Mouse (Mus musculus): ENCODE measurements around the gene Anks6. TPM values are rescaled to one million over a fixed set of nuclear protein-coding genes. Genes with fewer than 3 reads are reported as not detected.
A peak's percentile ranks its signal among the peaks of the same experiment; 100 is the strongest.

Anks6 gene
- polyA plus RNA-seq, 1 experiment from 2014 or later: 3.7 TPM

DNA sequence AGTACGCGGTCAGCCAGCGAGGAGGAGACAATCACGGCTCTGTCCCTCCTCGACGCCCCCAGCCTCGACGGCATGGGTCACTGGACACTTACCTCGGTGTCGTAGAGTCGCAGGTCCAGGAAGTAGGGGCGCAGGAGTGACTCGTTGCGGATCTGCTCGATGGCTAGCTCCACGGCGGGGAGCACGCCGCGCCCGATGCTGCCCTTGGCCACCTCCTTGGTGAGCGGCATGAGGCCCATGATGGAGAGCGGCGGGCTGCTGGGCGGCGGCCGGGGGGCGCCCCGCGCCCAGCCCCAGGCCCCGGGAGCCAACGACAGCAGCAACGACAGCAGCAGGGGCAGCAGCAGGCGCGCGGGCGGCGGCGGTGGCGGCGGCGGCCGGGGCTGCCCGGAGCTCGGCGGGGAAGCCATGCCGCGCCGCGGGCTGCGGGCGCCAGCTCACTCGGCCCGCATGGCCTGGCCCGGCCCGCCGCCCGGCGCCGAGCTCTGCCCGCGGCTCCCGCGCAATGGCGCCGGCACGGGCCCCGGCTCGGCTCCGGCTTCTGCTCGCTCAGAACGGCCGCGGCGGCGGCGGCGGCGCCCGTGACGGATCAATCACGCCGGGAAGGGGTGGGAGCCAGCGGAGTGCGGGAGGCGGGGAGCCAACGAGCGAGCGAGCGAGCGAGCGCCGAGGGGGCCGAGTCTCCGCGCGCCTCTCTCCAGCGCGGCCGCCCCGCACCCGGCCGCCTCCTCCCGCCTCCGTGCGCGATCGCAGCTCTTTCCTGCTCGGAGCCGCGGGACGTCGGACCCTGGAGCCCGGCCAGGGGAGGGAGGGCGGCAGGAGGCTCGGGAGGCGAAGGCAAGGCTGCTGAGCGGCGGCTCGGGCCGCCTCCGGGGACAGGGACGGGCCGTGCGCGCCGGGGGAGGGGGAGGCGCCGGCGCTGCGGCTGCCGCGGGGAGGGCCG lies 65.9 kb downstream of the Anks6 start, which contains the start of gene Gabbr2:
Gabbr2 (minus strand) TSS at position 858 of the 943 bp plus-strand sequence.
- TF ChIP-seq EP300 (optimal IDR thresholded peaks at IDR 0.05): no peak
- TF ChIP-seq CTCF (IDR thresholded peaks at IDR 0.05; ENCODE audit: low read depth): no peak
- ATAC-seq (ENCODE audit: low FRiP score, low TSS enrichment) (no peak), DNase-seq (ENCODE audit: low spot score) (no peak)
- WGBS: 2% methylated on average over 67 of the region's 134 CpGs
- Histone ChIP-seq H3K9me3 (ENCODE audit: control insufficient read depth, low read length) (no peaks in the 10 kb centered on the region), H3K9ac (ENCODE audit: low read length) (no peak within 1 kb of the TSS), H3K4me1 (replicated peaks; ENCODE audit: control insufficient read depth, insufficient read depth) (no peaks in the 10 kb centered on the region), H3K4me3 (ENCODE audit: low read depth, low read length) (peak within 1 kb of the TSS; percentile 45), H3K27ac (replicated peaks) (no peak within 1 kb of the TSS), H3K4me2 (replicated peaks; ENCODE audit: low read depth) (peak within 1 kb of the TSS; percentile 73), H3K36me3 (ENCODE audit: control insufficient read depth, insufficient read depth, low read length) (no peaks in the 10 kb centered on the region), H3K27me3 (ENCODE audit: control insufficient read depth, insufficient read depth, low read length) (peaks cover 25% of the 10 kb centered on the region)

DNA sequence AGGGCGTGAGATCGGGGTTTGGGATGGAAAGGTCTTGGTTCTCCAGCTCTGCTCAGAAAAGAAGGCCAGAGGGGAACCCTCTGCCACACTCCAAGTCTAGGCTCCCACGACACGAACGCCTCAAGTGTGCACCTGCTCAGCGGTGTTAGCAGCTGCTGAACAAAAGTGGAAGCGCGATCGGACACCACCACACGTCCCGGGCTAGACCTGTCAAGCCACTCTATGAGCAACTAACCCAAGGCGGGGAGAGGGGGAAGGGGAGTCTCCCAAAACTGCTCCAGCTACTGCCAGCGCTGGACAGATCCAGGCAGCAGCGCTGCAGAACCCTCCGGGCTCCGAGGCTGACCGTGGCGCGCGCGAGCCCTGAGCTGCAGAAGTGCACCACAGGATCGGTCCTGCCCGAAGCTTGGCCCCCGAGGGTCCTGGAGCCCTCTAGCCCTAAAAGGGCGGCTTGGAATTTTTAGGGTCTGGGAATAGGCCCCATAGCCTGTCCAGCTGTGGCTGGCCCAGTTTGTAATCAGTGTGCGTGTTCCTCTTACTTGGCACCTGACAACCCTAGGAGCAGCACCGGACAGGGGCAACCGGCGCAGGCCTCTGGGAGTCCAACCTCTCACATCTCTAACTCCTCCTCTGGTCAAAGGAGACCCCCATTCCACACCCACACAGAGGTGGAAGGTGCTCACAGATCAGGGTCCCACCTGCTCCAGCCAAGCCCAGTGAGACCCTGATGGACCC lies 66.8 kb downstream of the Anks6 start:
- Histone ChIP-seq H3K27ac (replicated peaks) (no peak overlapping the region), H3K9ac (ENCODE audit: low read length) (no peak overlapping the region), H3K4me2 (replicated peaks; ENCODE audit: low read depth) (no peak overlapping the region), H3K36me3 (ENCODE audit: control insufficient read depth, insufficient read depth, low read length) (no peaks in the 10 kb centered on the region), H3K4me1 (replicated peaks; ENCODE audit: control insufficient read depth, insufficient read depth) (no peaks in the 10 kb centered on the region), H3K4me3 (ENCODE audit: low read depth, low read length) (0 out of 2 replicates have a peak overlapping the region, but pooled peaks have one; percentile 45), H3K9me3 (ENCODE audit: control insufficient read depth, low read length) (no peaks in the 10 kb centered on the region), H3K27me3 (ENCODE audit: control insufficient read depth, insufficient read depth, low read length) (peaks cover 25% of the 10 kb centered on the region)
- no peak for TF ChIP-seq CTCF (IDR thresholded peaks at IDR 0.05; ENCODE audit: low read depth)
- no peak for TF ChIP-seq EP300 (optimal IDR thresholded peaks at IDR 0.05)
- 6% methylated on average over 25 of the region's 29 CpGs for WGBS
- ATAC-seq (ENCODE audit: low FRiP score, low TSS enrichment) (no peak; the same call in 1 of the 2 replicates), DNase-seq (ENCODE audit: low spot score) (no peak)

DNA sequence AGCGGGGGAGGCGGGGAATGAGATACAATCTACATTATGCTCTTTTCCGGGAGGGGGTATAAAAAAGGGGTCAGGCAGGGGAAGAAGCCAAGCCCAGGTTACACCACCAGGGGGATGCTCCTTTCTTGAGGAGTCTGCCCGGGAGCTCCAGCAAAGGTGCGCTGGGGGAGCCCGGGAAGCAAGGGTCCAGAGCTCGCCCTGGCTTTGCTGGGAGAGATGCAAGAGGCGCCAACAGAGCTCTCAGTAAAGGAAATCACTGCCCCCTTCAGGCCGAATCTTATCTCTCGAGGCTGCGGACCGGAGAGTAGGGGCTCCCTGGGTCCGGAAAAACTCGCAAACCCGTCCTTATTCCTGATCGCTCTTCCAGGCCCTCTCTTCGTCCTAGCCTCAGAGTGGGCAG lies 67.4 kb downstream of the Anks6 start:
- peaks cover 25% of the 10 kb centered on the region for H3K27me3 ChIP-seq (ENCODE audit: control insufficient read depth, insufficient read depth, low read length)
- H3K4me2 ChIP-seq (replicated peaks; ENCODE audit: low read depth): no peak overlapping the region
- H3K36me3 ChIP-seq (ENCODE audit: control insufficient read depth, insufficient read depth, low read length): no peaks in the 10 kb centered on the region
- H3K9ac ChIP-seq (ENCODE audit: low read length): no peak overlapping the region
- 2% methylated on average over 17 of the region's 17 CpGs for WGBS
- TF ChIP-seq EP300 (optimal IDR thresholded peaks at IDR 0.05) (no peak), CTCF (IDR thresholded peaks at IDR 0.05; ENCODE audit: low read depth) (peak; percentile 62)
- ATAC-seq (ENCODE audit: low FRiP score, low TSS enrichment): no peak
- no peak overlapping the region for H3K27ac ChIP-seq (replicated peaks)
- no peaks in the 10 kb centered on the region for H3K9me3 ChIP-seq (ENCODE audit: control insufficient read depth, low read length)
- H3K4me1 ChIP-seq (replicated peaks; ENCODE audit: control insufficient read depth, insufficient read depth): no peaks in the 10 kb centered on the region
- no peak for DNase-seq (ENCODE audit: low spot score)
- H3K4me3 ChIP-seq (ENCODE audit: low read depth, low read length): no peak overlapping the region

DNA sequence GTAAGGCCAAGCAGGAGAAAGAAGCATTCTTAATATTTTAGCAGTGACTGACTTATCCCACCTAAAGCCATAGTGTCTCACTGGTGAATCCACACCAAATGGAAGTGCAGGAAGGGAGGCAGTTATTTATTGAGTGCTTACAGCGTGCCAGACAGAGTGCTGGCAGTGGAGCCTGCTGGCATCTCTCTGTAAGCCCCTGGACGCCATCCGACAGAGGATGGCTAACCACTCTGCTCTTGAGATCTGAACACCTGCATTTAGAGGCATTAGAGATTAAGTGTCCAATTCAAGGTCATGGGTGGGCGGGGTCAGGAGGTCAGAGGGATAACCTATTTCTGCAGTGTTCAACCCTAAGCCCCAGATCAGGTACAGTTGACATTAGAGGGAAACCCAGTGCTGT lies 68.4 kb downstream of the Anks6 start:
- no peak overlapping the region for H3K9ac ChIP-seq (ENCODE audit: low read length)
- TF ChIP-seq CTCF (IDR thresholded peaks at IDR 0.05; ENCODE audit: low read depth): no peak
- no peak for DNase-seq (ENCODE audit: low spot score)
- no peak overlapping the region for H3K4me3 ChIP-seq (ENCODE audit: low read depth, low read length)
- no peaks in the 10 kb centered on the region for H3K4me1 ChIP-seq (replicated peaks; ENCODE audit: control insufficient read depth, insufficient read depth)
- H3K36me3 ChIP-seq (ENCODE audit: control insufficient read depth, insufficient read depth, low read length): no peaks in the 10 kb centered on the region
- no peaks in the 10 kb centered on the region for H3K9me3 ChIP-seq (ENCODE audit: control insufficient read depth, low read length)
- peaks cover 25% of the 10 kb centered on the region for H3K27me3 ChIP-seq (ENCODE audit: control insufficient read depth, insufficient read depth, low read length)
- WGBS: 59% methylated on average over 4 of the region's 4 CpGs
- H3K27ac ChIP-seq (replicated peaks): no peak overlapping the region
- no peak overlapping the region for H3K4me2 ChIP-seq (replicated peaks; ENCODE audit: low read depth)
- no peak for ATAC-seq (ENCODE audit: low FRiP score, low TSS enrichment)

DNA sequence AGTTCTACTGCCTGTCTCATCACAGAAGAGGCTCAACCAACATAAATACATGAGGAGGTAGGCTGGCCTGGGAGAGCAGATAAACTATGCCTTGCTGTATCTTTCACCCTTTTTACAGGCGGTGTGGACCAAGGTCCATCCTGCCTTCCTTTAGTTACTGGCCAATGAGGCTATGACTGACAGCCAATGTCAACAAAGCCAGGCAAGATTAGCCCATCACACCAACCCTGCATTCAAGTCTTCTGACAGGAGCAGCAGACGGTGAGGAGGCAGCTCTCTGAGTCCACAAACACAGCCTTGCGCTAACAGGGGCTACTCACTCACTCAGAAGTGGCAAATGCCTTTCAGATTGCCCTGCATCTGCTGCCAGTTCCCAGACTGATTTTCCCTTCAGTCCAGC lies 69.0 kb downstream of the Anks6 start:
- no peak overlapping the region for H3K4me3 ChIP-seq (ENCODE audit: low read depth, low read length)
- no peak overlapping the region for H3K27ac ChIP-seq (replicated peaks)
- no peaks in the 10 kb centered on the region for H3K9me3 ChIP-seq (ENCODE audit: control insufficient read depth, low read length)
- H3K4me2 ChIP-seq (replicated peaks; ENCODE audit: low read depth): no peak overlapping the region
- H3K9ac ChIP-seq (ENCODE audit: low read length): no peak overlapping the region
- H3K36me3 ChIP-seq (ENCODE audit: control insufficient read depth, insufficient read depth, low read length): no peaks in the 10 kb centered on the region
- TF ChIP-seq CTCF (IDR thresholded peaks at IDR 0.05; ENCODE audit: low read depth): no peak
- no peak for TF ChIP-seq EP300 (optimal IDR thresholded peaks at IDR 0.05)
- peaks cover 25% of the 10 kb centered on the region for H3K27me3 ChIP-seq (ENCODE audit: control insufficient read depth, insufficient read depth, low read length)
- no peaks in the 10 kb centered on the region for H3K4me1 ChIP-seq (replicated peaks; ENCODE audit: control insufficient read depth, insufficient read depth)
- no peak for DNase-seq (ENCODE audit: low spot score)
- whole genome bisulfite sequencing: 45% methylated on average over 3 of the region's 3 CpGs
- no peak for ATAC-seq (ENCODE audit: low FRiP score, low TSS enrichment)
